Mouse (Mus musculus) erythroid progenitor cell, adult 5-6 weeks (primary cell): ENCODE measurements around the gene Icmt. TPM values are rescaled to one million over a fixed set of nuclear protein-coding genes. Genes with fewer than 3 reads are reported as not detected.
A peak's percentile ranks its signal among the peaks of the same experiment; 100 is the strongest.

Experiments
- ATAC-seq: replicated peaks from 2 replicates; pipeline ENCODE4 v1.8.0; 2016; ENCODE audit warnings: moderate number of reproducible peaks, mild to moderate bottlenecking, moderate TSS enrichment, inconsistent platforms; ENCODE audit not compliant: poor library complexity, low FRiP score, severe bottlenecking
- total RNA-seq, 2 experiments: library from RNA; stranded (forward) in 1 of 2; stranded (reverse) in 1 of 2; fragments of 150-400 nt in 1 of 2; fragments of 186-747, 209-891 nt in 1 of 2; gene quantifications; 2 replicates each; pipeline versions ENCODE4 v1.2.3 to v1.2.4; 2015 to 2017; ENCODE audit warnings: low replicate concordance in 2 of 2

Gene Icmt
- total RNA-seq, 2 experiments from 2014 or later: 8.0 to 14.2 TPM

- ATAC-seq: no peak
Observed at GRCm38 (mm10) chr4:152294188-152294929, 2.7 kb upstream of the Icmt start.

DNA sequence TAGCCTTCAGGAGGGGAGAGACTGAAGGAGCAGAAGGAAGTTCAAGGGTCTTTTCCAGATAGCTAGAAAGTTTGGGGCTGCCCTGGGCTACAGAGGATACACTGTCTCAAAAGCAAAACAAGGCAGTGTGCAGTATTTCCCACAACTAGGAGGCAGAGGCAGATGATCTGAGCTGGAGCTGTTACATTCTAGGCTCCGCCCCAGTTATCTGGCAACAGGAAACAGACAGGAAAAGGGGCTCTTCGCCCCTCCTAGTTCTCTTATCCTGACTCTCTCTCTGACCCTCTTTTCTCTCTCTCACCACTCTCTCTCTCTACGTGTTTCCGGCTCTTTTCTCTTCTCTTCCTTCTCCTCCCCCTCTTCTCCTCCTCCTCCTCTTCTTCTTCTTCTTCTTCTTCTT is 1.1 kb upstream of the Icmt start:
- ATAC-seq: no peak

- ATAC-seq: no peak
Observed at GRCm38 (mm10) chr4:152296371-152296770, 656 bp upstream of the Icmt start.

- ATAC-seq: no peak
Observed at GRCm38 (mm10) chr4:152298836-152299235, 1.8 kb downstream of the Icmt start.

- no peak for ATAC-seq
Observed at GRCm38 (mm10) chr4:152300375-152300774, 3.3 kb downstream of the Icmt start.

DNA sequence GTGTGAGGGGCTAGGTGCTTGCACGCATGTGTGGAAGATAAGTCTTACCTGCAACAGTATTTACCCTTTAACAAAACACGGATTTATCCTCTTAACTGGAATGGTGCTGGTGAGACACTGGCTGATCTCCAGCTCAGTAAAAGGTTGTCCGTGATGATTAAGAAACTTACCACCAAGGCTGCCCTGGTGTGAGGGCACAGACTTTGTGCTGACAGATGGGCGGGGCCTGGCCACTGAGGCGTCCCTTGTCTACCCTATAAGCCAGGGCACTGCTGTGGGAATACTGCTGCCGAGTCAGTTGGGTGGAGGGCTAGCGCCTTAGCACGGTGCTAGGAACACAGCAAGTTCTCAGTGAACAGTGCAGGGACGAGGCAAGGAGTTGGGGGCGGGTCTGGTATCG is 5.0 kb downstream of the Icmt start:
- no peak for ATAC-seq

DNA sequence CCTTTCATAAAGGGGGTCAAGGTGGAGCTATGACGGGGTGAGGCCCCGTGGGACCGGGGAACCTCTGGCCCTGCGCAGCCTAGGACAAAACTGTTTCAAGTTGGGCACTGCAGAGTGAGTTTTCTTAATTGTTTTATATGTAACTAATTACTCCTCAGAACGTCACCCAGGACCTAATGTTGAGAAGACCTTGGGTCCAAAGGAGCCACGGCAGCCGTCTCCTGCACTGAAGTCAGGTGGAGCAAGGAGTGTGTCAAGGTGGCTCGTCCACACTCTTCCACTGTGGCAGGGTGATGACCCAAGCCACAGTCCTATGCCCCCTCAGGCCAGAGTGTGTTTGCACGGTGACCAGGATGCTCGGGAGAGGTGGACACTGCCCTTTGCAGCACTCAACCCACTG is 6.1 kb downstream of the Icmt start:
- ATAC-seq: no peak

DNA sequence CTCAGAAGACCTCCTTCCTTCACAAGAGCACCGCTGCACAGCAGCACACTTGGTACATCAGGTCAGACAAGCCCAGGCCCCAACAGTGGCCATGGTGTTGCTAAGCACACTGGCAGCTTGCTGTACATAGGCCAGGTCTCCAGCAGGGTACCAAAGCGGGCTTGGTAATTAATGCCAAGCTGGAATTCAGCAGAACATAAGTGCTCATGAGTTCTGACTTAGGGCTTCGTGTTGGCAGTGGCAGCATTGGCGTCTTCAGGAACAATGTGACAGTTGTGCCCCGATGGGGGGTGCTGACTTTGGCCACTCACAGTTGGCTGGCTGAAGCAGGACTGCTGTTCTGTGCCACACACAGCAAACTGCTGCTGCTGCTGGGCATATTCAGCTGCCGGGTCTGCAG is 7.7 kb downstream of the Icmt start:
- no peak for ATAC-seq

- no peak for ATAC-seq
Observed at GRCm38 (mm10) chr4:152305991-152306390, 9.0 kb downstream of the Icmt start.

DNA sequence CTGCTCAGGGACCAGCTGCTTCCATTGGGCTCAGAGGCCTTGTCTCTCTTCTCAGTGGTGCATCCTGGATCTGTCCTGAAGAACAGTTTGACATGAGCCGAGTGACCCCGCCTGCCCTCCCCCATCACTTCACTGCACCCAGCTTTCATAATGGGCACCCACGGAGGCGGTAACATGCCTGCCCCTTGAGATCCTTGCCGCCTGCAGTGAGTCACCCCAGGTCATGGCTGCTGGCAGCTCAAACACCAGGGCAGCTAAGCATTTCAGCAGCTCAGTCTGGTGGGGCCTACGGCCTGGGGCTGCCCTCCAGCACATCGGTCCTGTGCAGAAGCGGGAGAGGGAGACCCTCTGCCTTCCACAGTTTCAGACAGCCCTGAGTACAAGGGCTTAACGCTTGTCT is 10.5 kb downstream of the Icmt start:
- ATAC-seq: no peak

- ATAC-seq: no peak
Observed at GRCm38 (mm10) chr4:152312186-152312585, 15.2 kb downstream of the Icmt start.

DNA sequence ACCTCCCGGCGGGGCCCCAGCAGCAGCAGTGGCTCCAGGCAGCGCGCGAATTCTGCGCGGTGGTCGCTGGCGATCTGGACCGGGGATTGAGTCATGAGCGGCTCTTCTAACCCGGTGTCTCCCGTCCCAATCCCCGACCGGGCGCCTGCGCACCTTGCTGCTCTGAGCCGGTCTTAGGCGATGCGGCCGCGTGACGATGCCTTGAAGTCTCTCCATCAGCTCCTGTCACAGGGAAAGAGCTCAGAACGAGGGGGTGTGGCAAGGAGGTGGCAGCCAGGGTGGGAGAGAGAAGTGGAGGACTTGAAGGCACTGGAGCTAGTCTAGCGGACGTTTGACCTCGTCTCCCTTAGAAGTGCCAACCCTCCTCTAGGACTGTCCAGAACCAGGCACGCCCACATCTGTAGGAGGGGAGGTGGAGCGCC is 16.2 kb downstream of the Icmt start:
- no peak for ATAC-seq

- ATAC-seq: no peak
Observed at GRCm38 (mm10) chr4:152313934-152314333, 16.9 kb downstream of the Icmt start.

DNA sequence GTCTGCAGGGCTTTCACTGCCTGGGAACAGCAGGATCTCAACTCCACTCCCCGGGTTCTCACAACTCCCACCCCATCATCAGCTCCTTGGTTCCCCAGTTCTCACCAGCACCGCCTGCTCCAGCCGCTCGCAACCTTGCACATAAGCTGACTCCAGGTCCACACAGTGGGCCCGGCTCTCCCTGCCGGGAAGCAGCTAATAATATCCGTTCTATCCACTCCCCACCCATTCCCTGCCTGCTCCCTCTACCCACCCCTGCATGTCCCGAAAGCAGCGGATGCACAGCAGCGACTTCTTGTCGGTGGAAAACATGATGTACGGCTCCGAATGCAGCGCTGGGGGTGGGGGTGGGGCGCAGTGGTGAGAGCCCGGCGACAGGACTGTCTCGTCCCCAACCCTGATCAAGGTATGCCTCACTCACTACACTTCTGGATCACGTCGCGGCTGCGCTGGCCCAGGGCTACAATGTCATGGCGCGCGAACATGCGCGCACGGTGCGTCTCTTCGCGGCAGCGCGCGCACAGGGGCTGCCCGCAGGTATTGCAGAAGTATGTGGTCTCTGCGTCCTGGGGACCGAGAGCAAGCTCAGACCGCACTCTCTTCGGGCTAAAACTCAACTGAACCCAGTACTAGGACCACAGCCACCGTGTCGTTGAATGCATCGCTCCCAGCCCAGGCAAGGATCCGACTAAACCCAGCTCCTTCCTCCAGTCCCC is 18.6 kb downstream of the Icmt start:
- no peak for ATAC-seq

GRCm38 (mm10) chr4:152317631-152318033 is 20.6 kb downstream of the Icmt start:
- ATAC-seq: no peak

DNA sequence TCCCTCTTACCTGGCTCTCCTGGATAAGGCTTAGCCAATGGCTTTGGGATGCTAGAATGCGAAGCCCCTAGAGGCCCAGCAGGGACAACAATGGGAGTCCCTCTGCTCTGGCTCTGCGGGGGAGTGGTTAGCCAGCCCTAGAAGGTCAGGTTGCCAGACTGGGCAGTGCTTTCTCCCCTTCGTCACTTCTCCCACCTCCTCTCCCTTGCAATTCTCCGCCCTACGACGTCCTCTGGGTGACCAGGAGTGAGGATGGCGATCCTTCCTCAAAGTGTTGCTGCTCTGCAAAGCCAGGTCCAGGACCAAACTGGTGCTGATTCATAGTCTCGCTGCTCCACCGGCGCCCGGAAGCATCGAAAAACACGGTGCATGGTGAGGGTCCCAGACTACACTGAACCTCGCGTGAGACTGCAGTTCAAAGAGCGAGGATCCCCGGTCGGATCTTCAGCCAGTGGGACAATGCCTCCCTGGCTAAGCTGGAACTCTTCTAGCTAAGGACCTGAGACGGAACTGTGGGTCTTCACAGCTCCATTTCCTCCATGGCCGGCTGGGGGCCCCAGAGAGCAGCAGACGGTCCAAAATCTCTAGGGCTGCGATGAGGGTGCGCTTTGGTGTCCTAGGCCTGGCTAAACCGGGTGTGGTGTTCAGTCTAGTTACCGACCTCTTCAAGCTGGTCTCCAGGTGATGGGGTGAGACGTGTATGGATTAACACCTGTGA is 21.6 kb downstream of the Icmt start, which contains the start of gene Rnf207:
Gene Rnf207 (minus strand): TSS at position 477 of the 718 bp plus-strand sequence.
- ATAC-seq: 0 out of 2 replicates have a peak, but pooled peaks have one; percentile 27

- no peak for ATAC-seq
Observed at GRCm38 (mm10) chr4:152321464-152321863, 24.4 kb downstream of the Icmt start.

DNA sequence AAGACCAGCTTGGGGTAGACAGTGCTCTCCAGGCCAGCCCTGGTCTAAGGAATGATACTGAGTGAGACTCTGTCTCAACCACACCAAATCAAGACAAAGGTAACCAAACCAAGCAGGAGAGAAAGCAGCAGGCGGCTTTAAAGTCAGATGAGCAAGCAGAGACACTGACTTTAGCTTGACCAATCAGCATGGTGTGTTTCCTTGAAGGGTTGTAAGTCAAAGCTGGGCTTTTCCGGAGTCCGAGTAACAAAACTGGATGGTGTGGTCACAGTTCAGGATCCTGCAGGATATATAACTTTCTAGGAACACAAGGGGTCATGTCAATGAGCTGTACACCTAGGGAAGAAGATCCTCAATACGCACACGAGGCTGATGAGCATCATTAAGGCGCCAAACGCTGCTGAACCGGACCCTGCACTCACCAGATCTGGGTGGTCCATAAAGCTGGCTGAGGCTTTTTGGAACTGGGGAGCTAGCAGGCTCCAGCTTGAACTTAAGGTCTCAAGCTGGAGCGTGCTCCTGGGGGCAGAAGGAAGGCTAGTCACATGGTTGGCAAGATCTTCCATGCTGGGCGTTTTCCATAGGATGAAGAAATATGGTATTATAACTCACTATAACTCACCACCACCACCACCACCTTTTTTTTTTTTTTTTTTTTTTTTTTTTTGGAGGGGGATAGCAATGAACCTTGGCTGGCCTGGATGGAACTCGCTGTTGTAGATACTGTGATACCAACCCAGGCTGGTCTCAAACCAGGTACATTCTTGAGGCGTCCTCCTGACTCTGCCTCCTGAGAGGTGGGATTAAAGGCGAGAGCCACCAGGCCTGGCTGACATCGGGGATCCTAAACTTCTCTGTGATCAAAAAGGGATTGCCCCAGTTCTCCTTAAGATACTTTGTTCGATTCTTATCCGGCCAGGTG is 27.9 kb downstream of the Icmt start:
- ATAC-seq: peak; percentile 26; the same call in 1 of the 2 replicates

DNA sequence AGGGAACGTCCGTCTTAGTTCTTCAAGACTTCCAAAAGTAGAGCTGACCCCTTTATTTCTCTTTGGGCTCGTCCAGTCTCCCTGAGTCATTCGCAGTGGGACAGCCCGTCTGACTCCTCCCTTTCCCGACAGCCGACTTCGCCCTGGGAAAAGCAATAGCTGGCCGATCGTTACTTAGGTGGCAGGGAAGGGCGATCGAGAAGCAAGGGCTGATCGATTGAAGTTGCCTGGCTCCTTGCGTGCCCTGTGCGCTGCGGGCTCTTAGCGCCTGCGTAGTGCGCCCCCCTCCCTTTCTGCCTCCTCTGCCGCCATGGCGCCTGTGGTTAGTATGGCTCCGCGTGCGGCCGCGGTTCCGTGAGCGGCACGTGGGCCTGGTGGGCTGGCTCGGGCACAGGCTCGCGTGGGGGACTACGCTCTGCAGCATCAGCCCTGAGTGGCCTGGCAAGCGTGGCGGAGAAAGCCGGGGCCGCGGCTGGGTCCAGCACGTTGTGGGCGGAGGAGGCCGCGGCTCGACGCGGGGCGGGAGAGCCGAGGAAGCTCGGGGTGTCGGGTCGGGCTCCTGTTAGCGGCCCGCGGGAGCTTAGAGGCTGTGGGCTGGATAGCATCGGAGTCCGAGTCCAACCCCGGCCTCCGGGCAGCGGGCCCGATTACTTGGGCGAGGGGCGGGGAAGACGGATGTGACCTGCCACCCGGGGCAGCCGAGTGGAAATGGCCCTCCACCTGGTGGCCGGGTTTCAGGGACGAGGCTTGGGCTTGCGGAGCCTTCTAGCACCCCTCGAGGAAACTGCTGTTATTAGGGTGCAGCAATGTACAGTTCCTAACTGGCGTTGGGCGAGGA is 28.8 kb downstream of the Icmt start, which contains the start of gene Rpl22:
Gene Rpl22 (plus strand): TSS at position 169 of the 838 bp plus-strand sequence.
- ATAC-seq: peak; percentile 93
